Mouse (Mus musculus) lung, postnatal 0 days (tissue): ENCODE results near the gene Cpsf2.

Source experiments
- CTCF ChIP-seq: IDR thresholded peaks from 2 replicates; pipeline ENCODE4 v1.5.1; 2016; ENCODE audit warnings: antibody characterized with exemption, mild to moderate bottlenecking
- EP300 ChIP-seq: IDR thresholded peaks from 2 replicates; pipeline ENCODE4 v1.6.1; 2016; ENCODE audit warnings: antibody characterized with exemption, mild to moderate bottlenecking, control low read depth

- TF ChIP-seq CTCF (no peak), EP300 (0 out of 2 replicates have a peak, but pooled peaks have one; percentile 32)
Measured at GRCm38 (mm10) chr12:102029184-102029583, 53.4 kb downstream of the Cpsf2 start.
